Mouse (Mus musculus): ENCODE results near the gene Polg. TPM values are rescaled to one million over a fixed set of nuclear protein-coding genes. Genes with fewer than 3 reads are reported as not detected.

Gene Polg
- polyA plus RNA-seq, 1 experiment from 2014 or later = 27.0 TPM

DNA sequence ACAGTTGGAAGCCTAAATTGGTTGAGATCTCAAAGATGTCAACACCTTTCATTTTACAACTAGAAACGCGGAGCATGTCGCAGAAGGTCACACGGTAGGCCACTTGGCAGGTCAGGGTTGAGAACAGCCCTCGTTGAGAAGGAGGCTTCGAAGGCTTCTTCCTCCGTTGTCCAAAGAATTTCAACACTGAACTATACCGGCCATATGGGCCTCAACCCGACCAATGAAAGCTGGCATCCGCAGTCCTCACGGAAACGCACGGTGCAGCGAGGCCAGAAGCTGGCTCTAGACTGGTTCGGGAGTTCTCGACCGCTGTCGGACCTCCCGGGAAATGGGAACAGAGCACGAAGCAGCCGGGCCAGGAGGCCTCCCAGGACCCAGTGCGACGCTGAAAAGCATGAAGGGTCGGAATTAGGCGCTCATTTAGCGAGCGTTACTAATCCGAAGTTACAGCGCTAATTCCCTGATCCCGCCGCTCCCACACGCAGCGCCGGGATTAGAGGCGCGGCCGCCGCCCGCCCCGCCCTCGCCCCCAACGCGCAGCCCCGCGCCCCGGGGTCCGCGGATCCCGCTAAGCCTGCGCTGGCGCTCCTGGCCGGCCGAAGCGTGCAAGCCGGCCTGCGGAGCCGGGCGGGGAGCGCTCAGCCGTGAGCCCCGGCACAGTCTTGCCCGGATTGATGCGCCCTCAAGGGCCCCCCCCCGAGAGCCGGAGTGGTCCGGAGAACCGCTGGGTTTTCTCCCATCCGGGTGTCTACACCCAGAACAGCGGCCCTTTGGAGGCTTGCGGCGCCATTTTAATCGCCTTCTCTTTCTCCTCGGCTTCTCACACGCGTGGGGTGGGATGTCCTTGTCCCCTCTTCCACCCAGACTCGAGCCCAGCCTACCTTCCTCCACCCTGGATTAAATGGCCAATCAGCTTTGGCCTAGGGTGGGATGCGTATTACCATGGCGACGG is 42.4 kb upstream of the Polg start:
- H3K27ac ChIP-seq = peak overlapping the region; percentile 89
- under 1% methylated on average over 79 of the region's 79 CpGs for WGBS
- peak overlapping the region; percentile 73 for H3K4me2 ChIP-seq
- no peak for ATAC-seq (replicated peaks)
- H3K9me3 ChIP-seq = no peaks in the 10 kb centered on the region
- H3K9ac ChIP-seq = peak overlapping the region; percentile 73
- 0 out of 2 replicates have a peak, but pooled peaks cover 9% of the 10 kb centered on the region for H3K27me3 ChIP-seq (replicated peaks)
- peak overlapping the region; percentile 79 for H3K4me3 ChIP-seq
- peaks cover 70% of the 10 kb centered on the region for H3K4me1 ChIP-seq
- H3K36me3 ChIP-seq (replicated peaks) = no peaks in the 10 kb centered on the region

DNA sequence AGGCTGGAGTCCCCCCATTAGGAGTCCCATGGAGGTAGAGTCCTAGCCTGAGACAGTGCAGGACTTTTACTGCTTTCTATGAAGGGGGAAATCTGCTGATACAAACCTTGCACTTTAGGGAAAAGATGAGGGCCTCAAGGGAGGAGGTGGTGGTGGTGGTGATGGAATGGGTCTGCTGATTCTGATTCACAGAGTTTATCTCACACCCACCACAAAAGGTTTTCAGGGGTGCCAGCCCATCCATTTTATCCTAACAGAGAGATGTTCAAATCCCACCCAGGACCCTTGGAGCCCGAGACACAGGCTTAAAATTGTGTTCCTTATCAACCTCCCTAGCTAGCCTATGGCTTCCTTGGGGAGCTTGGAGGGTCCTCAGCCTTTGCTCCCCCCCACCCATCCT is 41.6 kb upstream of the Polg start:
- H3K27ac ChIP-seq = peak overlapping the region; percentile 89
- peak overlapping the region; percentile 73 for H3K9ac ChIP-seq
- H3K4me3 ChIP-seq = peak overlapping the region; percentile 79
- H3K36me3 ChIP-seq (replicated peaks) = no peaks in the 10 kb centered on the region
- ATAC-seq (replicated peaks) = no peak
- no peaks in the 10 kb centered on the region for H3K9me3 ChIP-seq
- 15% methylated on average over 1 of the region's 1 CpGs for WGBS
- peak overlapping the region; percentile 73 for H3K4me2 ChIP-seq
- peaks cover 78% of the 10 kb centered on the region for H3K4me1 ChIP-seq
- peaks cover 12% of the 10 kb centered on the region; the same call in 1 of the 2 replicates for H3K27me3 ChIP-seq (replicated peaks)

DNA sequence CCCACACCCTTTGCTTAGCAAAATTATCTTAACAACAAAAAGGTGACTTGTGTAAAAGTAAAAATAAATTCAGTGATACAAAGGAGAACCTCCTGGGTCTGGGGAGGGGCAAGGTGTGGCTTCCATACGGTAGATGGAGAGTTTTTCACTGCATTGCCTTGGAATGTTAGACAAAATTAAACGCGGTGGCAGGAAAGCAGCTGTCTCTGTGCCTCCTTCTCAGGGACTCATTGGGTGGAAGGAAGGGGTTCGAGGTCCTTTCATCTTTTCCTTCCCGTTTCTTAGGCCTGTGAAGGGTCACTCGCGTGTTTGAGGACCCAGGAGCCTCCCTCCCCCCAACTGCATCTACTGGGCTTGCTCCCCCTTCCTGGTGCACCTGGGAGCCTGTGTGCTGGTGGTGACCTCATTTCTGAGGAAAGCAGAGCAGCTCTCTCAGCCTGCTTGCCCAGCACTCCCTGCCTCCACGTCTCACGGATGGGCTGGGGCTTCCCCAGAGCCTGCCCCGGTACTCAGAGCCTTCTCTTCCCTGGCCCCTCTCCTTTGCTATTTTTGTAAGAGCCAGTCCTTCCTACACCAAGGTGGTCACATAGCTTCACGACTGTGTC is 41.0 kb upstream of the Polg start:
- H3K4me2 ChIP-seq = peak overlapping the region; percentile 73
- peak overlapping the region; percentile 89 for H3K27ac ChIP-seq
- WGBS = 6% methylated on average over 11 of the region's 11 CpGs
- H3K27me3 ChIP-seq (replicated peaks) = peaks cover 14% of the 10 kb centered on the region; the same call in 1 of the 2 replicates
- H3K4me1 ChIP-seq = peaks cover 78% of the 10 kb centered on the region
- peak overlapping the region; percentile 73 for H3K9ac ChIP-seq
- no peaks in the 10 kb centered on the region for H3K36me3 ChIP-seq (replicated peaks)
- no peaks in the 10 kb centered on the region for H3K9me3 ChIP-seq
- H3K4me3 ChIP-seq = peak overlapping the region; percentile 79
- no peak for ATAC-seq (replicated peaks)

DNA sequence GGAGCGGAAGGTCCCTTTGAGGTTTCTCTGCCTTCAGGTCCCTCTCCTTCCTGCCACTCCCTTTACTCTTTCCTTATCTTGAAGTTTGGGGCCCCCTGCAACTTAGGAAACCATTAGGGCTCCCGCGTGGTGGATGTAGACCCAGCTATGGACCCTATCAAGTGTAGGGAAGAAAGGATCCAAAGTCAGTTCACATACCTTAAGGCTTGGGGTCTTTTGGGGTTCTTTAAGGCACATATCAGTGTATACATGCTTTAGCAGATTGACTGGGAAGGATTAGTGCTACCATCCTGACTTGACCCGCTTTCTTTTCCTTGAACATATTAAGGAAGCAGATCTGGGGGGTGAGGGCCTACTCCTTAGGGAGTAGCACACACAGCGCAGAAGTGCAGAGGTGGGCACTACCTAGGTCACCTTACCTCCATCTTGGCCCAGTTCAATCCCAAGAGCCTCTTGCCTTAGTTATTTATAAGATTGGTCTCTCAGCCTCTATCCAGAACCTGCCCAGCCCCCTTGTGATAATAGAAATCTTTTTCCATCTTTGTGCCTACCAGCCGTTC is 40.4 kb upstream of the Polg start:
- peaks cover 16% of the 10 kb centered on the region; the same call in 1 of the 2 replicates for H3K27me3 ChIP-seq (replicated peaks)
- 1% methylated on average over 6 of the region's 6 CpGs for WGBS
- peaks cover 81% of the 10 kb centered on the region for H3K4me1 ChIP-seq
- peak overlapping the region; percentile 73 for H3K4me2 ChIP-seq
- H3K36me3 ChIP-seq (replicated peaks) = no peaks in the 10 kb centered on the region
- peak overlapping the region; percentile 73 for H3K9ac ChIP-seq
- H3K4me3 ChIP-seq = peak overlapping the region; percentile 79
- ATAC-seq (replicated peaks) = no peak
- H3K27ac ChIP-seq = peak overlapping the region; percentile 89
- no peaks in the 10 kb centered on the region for H3K9me3 ChIP-seq

DNA sequence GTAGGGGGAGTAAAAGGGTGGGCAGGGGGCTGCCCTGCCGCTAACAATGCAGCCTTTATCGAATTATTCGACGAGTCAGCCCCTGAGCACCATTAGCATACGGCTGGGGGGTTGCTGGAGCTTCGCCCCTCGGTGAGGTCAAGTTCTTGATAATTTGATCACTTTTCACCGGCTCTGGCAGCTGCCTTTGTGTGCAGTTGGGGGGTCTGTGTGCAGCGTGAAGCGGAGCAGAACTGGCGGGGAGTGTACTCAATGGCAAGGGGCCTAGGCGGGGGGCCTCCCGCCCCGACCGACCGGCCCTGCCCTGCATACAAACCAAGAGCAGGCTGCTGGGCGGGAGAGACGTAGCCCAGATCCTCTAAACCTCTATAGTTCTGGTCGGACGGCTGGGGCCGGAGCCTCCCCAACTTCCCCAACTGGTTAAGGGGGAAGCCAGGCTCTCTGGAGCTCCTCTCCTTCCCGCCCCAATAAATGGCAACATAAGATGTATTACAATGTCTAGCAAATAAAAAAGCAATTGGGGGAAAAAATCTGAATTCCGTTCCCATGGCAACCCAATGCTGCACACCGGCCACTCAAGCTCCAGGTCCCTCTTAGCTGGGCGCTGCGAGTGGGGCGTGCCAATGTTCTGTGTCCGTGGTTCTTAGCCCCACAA is 39.8 kb upstream of the Polg start:
- peak; percentile 53 for ATAC-seq (replicated peaks)
- Histone ChIP-seq H3K36me3 (replicated peaks) (no peaks in the 10 kb centered on the region), H3K4me1 (peaks cover 79% of the 10 kb centered on the region), H3K9ac (peak overlapping the region; percentile 73), H3K4me2 (peak overlapping the region; percentile 73), H3K9me3 (no peaks in the 10 kb centered on the region), H3K4me3 (peak overlapping the region; percentile 79), H3K27me3 (replicated peaks) (peaks cover 16% of the 10 kb centered on the region; the same call in 1 of the 2 replicates), H3K27ac (peak overlapping the region; percentile 89)
- under 1% methylated on average over 28 of the region's 28 CpGs for WGBS

DNA sequence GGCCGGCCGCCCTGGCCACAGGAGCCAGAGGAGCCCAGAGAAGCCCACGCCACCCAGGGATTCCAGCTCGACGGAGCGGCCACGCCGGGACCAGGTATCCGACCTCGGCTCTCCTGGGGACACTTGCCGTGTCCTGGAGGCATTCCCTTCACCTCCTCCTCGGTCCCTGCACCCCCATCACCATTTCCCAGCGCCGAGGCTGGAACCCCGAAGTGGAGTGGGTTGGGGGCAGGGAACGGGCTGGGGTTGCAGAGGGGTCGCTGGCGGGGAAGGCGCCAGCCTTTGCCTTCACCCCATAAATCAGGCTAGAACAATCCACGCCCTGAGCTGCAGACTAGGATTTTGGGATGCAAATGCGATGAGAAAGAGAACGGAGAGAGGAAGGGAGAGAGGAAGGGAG is 39.2 kb upstream of the Polg start:
- H3K36me3 ChIP-seq (replicated peaks) = no peaks in the 10 kb centered on the region
- H3K9ac ChIP-seq = peak overlapping the region; percentile 73
- H3K27me3 ChIP-seq (replicated peaks) = peaks cover 16% of the 10 kb centered on the region; the same call in 1 of the 2 replicates
- H3K9me3 ChIP-seq = no peaks in the 10 kb centered on the region
- ATAC-seq (replicated peaks) = no peak
- H3K27ac ChIP-seq = peak overlapping the region; percentile 89
- peaks cover 76% of the 10 kb centered on the region for H3K4me1 ChIP-seq
- WGBS = 0% methylated on average over 22 of the region's 22 CpGs
- H3K4me3 ChIP-seq = peak overlapping the region; percentile 79
- peak overlapping the region; percentile 73 for H3K4me2 ChIP-seq

DNA sequence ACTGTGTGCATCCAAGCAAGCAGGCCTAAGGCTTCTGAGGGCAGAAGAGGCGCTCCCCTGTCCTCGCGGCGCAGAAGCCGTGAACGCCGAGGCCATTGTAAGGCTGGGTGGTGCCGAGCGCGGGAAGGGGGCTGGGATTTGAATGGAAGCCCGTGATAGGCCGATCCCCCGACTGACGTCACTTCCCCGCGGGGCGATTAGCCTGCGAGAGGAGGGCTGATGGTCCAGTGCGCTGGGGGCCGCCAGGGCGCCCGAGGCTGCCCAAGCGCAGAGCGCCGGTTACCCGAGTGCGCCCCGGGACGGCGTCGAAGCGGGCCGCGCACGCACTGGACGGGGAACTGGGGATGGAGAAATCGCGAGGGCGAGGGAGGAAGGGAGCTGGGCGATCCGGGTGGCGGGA is 38.6 kb upstream of the Polg start:
- peak overlapping the region; percentile 89 for H3K27ac ChIP-seq
- no peaks in the 10 kb centered on the region for H3K36me3 ChIP-seq (replicated peaks)
- H3K27me3 ChIP-seq (replicated peaks) = peaks cover 16% of the 10 kb centered on the region; the same call in 1 of the 2 replicates
- peak; percentile 84 for ATAC-seq (replicated peaks)
- H3K4me2 ChIP-seq = peak overlapping the region; percentile 73
- peak overlapping the region; percentile 73 for H3K9ac ChIP-seq
- H3K4me1 ChIP-seq = peaks cover 71% of the 10 kb centered on the region
- WGBS = under 1% methylated on average over 35 of the region's 42 CpGs
- H3K4me3 ChIP-seq = peak overlapping the region; percentile 79
- H3K9me3 ChIP-seq = no peaks in the 10 kb centered on the region

DNA sequence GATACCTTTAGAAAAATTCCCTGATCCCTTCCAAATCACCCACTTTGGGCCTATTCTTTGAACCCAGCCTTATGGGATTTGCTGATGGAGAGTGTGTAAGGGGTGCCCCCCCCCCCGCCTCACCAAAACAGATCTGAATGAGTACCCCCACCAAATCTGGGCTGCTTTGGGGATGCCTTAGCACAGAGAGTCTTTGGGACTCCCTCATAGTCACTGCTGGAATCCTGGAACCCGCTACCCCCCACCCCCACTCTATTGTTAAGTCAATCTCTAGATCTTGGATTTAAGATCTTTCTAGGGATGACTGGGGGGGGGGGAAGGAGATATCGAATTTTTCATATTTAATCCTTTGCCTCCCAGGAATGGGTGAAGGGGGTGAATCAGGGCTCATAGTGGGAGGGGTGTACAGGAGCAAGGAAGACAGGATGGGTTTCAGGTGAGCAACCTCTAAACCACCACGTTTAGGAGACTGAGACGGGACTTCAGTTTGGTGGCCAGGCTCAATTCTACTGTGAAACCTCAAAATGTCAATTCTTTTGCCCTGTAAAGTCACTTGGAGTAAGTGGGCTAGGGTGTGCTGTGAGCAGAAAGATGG is 37.6 kb upstream of the Polg start:
- Histone ChIP-seq H3K4me1 (peaks cover 67% of the 10 kb centered on the region), H3K4me2 (peak overlapping the region; percentile 73), H3K27ac (peak overlapping the region; percentile 89), H3K9ac (peak overlapping the region; percentile 88), H3K36me3 (replicated peaks) (no peaks in the 10 kb centered on the region), H3K9me3 (no peaks in the 10 kb centered on the region), H3K4me3 (peak overlapping the region; percentile 79), H3K27me3 (replicated peaks) (peaks cover 16% of the 10 kb centered on the region; the same call in 1 of the 2 replicates)
- WGBS = 5% methylated on average over 5 of the region's 5 CpGs
- no peak for ATAC-seq (replicated peaks)

DNA sequence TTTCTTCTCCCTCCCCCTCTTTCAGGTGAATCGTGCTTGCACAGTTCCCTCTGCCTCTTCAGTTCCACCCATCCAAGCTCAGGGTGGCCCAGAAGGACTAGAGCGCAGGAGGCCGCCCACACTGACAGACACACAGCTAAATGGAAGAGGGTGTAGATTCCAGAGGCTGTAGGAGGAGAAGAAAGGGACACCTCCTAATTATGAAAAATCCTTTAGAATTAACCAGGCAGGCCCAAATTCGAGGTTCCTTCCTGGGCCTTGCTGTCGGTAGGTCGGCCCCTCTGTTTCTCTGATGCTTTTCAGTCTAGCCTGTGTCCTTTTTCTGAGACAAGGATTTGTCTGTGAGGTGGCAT is 36.9 kb upstream of the Polg start:
- ATAC-seq (replicated peaks) = no peak
- peaks cover 18% of the 10 kb centered on the region; the same call in 1 of the 2 replicates for H3K27me3 ChIP-seq (replicated peaks)
- no peaks in the 10 kb centered on the region for H3K9me3 ChIP-seq

DNA sequence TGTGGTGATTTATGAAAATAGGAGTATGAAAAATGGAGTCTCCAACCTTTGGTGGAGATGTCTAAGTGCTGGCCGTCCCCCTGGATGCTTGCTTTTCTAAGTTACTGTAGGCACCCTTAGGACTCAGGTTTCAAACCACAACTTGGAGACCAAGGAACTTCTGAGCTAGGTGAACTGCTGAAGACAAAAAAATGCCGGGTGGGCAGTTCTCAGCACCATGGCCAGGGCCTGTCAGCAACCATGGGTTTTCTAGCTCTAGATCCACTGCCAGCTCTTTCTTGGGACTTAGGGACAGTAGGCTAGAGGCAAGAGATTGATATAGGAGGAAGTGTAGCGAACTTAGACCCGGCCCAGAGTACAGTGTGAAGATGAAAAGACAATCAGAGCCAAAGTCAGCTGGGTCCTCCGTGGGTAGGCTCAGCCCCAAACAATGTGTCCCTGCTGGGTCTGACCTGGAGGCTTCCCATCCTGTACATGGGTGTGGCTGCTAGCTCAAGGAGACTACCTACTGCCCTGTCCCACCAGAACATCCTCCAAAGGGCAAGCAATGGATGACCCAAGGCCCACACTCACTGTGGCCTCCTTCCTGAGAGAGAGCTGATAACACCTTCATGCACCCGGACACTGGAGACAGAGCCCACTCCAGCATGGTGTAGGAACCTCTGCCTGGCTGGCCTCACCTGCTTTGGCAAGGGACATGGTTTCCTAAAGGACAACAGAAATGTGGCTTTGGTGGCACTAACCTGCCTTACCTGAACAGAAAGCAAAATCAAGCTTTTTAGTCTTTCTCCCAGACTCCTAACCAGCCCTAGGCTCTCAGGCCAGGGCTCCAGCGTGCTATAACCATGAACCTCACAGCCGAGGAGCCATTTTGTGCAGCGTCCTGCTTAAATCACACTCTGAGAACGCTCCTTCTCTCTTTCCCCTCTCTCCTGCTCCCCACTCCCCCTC is 36.3 kb upstream of the Polg start:
- ATAC-seq (replicated peaks) = no peak
- Histone ChIP-seq H3K4me2 (peak overlapping the region; percentile 73), H3K9me3 (no peaks in the 10 kb centered on the region), H3K36me3 (replicated peaks) (no peaks in the 10 kb centered on the region), H3K27ac (peak overlapping the region; percentile 89), H3K4me3 (peak overlapping the region; percentile 79), H3K4me1 (peaks cover 60% of the 10 kb centered on the region), H3K9ac (peak overlapping the region; percentile 88), H3K27me3 (replicated peaks) (peaks cover 22% of the 10 kb centered on the region; the same call in 1 of the 2 replicates)
- 12% methylated on average over 10 of the region's 10 CpGs for WGBS

More for the DNA sequence above, 36.9 kb upstream of the Polg start:
- no peaks in the 10 kb centered on the region for H3K36me3 ChIP-seq (replicated peaks)
- peak overlapping the region; percentile 88 for H3K9ac ChIP-seq
- peak overlapping the region; percentile 73 for H3K4me2 ChIP-seq
- peak overlapping the region; percentile 79 for H3K4me3 ChIP-seq
- WGBS = 13% methylated on average over 6 of the region's 6 CpGs
- H3K4me1 ChIP-seq = peaks cover 63% of the 10 kb centered on the region
- peak overlapping the region; percentile 89 for H3K27ac ChIP-seq

All from midbrain, embryonic 15.5 days (tissue).